Mouse (Mus musculus): ENCODE measurements around the gene Tmem50b. TPM values are rescaled to one million over a fixed set of nuclear protein-coding genes. Genes with fewer than 3 reads are reported as not detected.

The Tmem50b gene
- polyA plus RNA-seq, 1 experiment = 52.3 TPM

- no peak for DNase-seq (ENCODE audit: low read depth)
- TF ChIP-seq CTCF (IDR thresholded peaks at IDR 0.05; ENCODE audit: borderline replicate concordance, extremely low read depth, insufficient read depth, insufficient read length) (no peak), POLR2A (IDR thresholded peaks at IDR 0.05; ENCODE audit: borderline replicate concordance, extremely low read depth, insufficient read depth, insufficient read length, poor library complexity, severe bottlenecking) (no peak)
Measured at GRCm38 (mm10) chr16:91606958-91607357, 9.4 kb upstream of the Tmem50b start.

GRCm38 (mm10) chr16:91605156-91605555 lies 7.6 kb upstream of the Tmem50b start:
- no peak for TF ChIP-seq CTCF (IDR thresholded peaks at IDR 0.05; ENCODE audit: borderline replicate concordance, extremely low read depth, insufficient read depth, insufficient read length)
- no peak for TF ChIP-seq POLR2A (IDR thresholded peaks at IDR 0.05; ENCODE audit: borderline replicate concordance, extremely low read depth, insufficient read depth, insufficient read length, poor library complexity, severe bottlenecking)
- DNase-seq (ENCODE audit: low read depth) = no peak

DNA sequence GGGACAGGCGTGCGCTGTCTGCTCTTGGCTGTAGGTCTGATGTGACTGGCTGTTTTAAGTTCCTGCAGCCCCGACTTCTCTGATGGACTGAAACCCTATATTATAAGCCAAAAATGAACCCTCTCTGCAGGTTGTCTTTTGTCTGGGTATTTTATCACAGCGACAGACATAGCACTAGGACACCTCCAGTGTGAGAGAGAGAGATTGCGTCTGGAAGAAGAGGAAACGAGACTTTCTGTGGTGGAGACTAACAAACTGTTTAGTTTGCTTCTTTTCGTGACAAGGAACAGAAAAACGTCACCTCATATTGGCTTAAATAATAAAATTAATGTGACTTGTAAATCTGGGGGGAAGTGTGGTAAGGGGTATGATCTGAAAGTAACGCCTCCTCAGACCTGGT lies 4.1 kb upstream of the Tmem50b start:
- no peak for DNase-seq (ENCODE audit: low read depth)
- TF ChIP-seq POLR2A (IDR thresholded peaks at IDR 0.05; ENCODE audit: borderline replicate concordance, extremely low read depth, insufficient read depth, insufficient read length, poor library complexity, severe bottlenecking) = no peak
- no peak for TF ChIP-seq CTCF (IDR thresholded peaks at IDR 0.05; ENCODE audit: borderline replicate concordance, extremely low read depth, insufficient read depth, insufficient read length)

- TF ChIP-seq CTCF (IDR thresholded peaks at IDR 0.05; ENCODE audit: borderline replicate concordance, extremely low read depth, insufficient read depth, insufficient read length) (no peak), POLR2A (IDR thresholded peaks at IDR 0.05; ENCODE audit: borderline replicate concordance, extremely low read depth, insufficient read depth, insufficient read length, poor library complexity, severe bottlenecking) (no peak)
- no peak for DNase-seq (ENCODE audit: low read depth)
Measured at GRCm38 (mm10) chr16:91601081-91601480, 3.5 kb upstream of the Tmem50b start.

DNA sequence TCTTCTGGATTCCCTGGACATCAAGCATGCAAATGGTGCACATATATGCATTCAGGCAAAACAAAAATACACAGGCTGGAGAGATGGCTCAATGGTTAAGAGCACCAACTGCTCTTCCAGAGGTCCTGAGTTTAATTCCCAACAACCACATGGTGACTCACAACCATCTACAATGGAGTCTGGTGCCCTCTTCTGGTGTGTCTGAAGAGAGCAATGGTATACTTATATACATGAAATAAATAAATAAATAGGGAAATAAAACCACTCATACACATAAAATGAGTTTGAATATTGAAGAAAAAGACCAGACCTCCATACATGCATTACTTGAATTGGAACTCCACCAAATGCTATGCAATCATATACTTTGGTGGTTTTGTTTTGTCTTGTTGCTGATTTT lies 1.6 kb upstream of the Tmem50b start:
- no peak for DNase-seq (ENCODE audit: low read depth)
- TF ChIP-seq CTCF (IDR thresholded peaks at IDR 0.05; ENCODE audit: borderline replicate concordance, extremely low read depth, insufficient read depth, insufficient read length) (no peak), POLR2A (IDR thresholded peaks at IDR 0.05; ENCODE audit: borderline replicate concordance, extremely low read depth, insufficient read depth, insufficient read length, poor library complexity, severe bottlenecking) (no peak)

DNA sequence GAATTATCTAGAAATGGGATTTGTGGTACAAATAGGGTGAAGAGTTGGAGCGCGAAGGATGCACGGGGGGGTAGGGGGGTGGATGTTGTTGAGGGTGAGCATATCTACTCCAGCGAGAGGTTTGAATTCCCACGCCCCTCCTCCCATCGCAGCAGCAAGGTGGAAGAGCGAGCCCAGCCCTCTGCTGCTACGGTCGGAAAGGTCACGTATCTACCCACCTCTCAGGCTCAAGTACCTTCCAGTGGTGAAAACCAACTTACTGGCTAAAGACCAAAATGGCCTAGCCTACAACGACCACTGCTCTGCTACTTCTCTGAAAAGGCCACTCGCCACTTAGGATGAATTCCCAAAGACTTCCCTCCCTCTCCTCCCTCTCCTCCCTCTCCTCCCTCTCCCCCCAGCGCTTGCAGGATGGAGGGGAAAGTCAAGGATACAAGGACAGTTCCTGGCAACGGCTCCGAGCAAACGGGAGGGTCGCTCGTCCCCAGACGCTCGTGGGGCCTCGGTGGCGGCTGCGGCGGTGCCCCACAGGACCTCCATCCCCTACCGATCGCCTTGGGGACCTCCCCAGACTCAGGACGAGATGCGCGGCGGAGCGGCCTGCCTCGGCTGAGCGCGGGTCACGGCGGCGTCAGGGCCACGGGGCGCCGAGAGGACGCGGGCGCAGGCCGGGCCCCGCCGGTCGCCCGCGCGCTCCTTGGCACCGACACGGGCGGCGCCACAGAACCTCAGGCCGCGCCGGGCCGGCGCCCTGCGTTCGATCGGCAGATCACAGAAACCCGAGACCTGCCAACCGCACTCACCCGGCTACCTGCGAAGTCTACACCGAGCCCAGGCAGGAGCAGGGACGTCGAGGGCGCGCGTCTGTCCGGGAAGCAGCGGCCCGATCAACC lies 575 bp downstream of the Tmem50b start:
- peak; percentile 66 for DNase-seq (ENCODE audit: low read depth)
- TF ChIP-seq POLR2A (IDR thresholded peaks at IDR 0.05; ENCODE audit: borderline replicate concordance, extremely low read depth, insufficient read depth, insufficient read length, poor library complexity, severe bottlenecking) (no peak), CTCF (IDR thresholded peaks at IDR 0.05; ENCODE audit: borderline replicate concordance, extremely low read depth, insufficient read depth, insufficient read length) (no peak)

- TF ChIP-seq POLR2A (IDR thresholded peaks at IDR 0.05; ENCODE audit: borderline replicate concordance, extremely low read depth, insufficient read depth, insufficient read length, poor library complexity, severe bottlenecking) (no peak), CTCF (IDR thresholded peaks at IDR 0.05; ENCODE audit: borderline replicate concordance, extremely low read depth, insufficient read depth, insufficient read length) (no peak)
- no peak for DNase-seq (ENCODE audit: low read depth)
Measured at GRCm38 (mm10) chr16:91596397-91596778, 1.2 kb downstream of the Tmem50b start.

- DNase-seq (ENCODE audit: low read depth) = peak; percentile 79
- TF ChIP-seq POLR2A (IDR thresholded peaks at IDR 0.05; ENCODE audit: borderline replicate concordance, extremely low read depth, insufficient read depth, insufficient read length, poor library complexity, severe bottlenecking) (no peak), CTCF (IDR thresholded peaks at IDR 0.05; ENCODE audit: borderline replicate concordance, extremely low read depth, insufficient read depth, insufficient read length) (no peak)
Measured at GRCm38 (mm10) chr16:91595076-91595475, 2.5 kb downstream of the Tmem50b start.

GRCm38 (mm10) chr16:91593262-91593661 lies 4.3 kb downstream of the Tmem50b start:
- TF ChIP-seq CTCF (IDR thresholded peaks at IDR 0.05; ENCODE audit: borderline replicate concordance, extremely low read depth, insufficient read depth, insufficient read length) (no peak), POLR2A (IDR thresholded peaks at IDR 0.05; ENCODE audit: borderline replicate concordance, extremely low read depth, insufficient read depth, insufficient read length, poor library complexity, severe bottlenecking) (no peak)
- DNase-seq (ENCODE audit: low read depth) = no peak

- no peak for DNase-seq (ENCODE audit: low read depth)
- TF ChIP-seq POLR2A (IDR thresholded peaks at IDR 0.05; ENCODE audit: borderline replicate concordance, extremely low read depth, insufficient read depth, insufficient read length, poor library complexity, severe bottlenecking) = no peak
- no peak for TF ChIP-seq CTCF (IDR thresholded peaks at IDR 0.05; ENCODE audit: borderline replicate concordance, extremely low read depth, insufficient read depth, insufficient read length)
Measured at GRCm38 (mm10) chr16:91592162-91592561, 5.4 kb downstream of the Tmem50b start.

DNA sequence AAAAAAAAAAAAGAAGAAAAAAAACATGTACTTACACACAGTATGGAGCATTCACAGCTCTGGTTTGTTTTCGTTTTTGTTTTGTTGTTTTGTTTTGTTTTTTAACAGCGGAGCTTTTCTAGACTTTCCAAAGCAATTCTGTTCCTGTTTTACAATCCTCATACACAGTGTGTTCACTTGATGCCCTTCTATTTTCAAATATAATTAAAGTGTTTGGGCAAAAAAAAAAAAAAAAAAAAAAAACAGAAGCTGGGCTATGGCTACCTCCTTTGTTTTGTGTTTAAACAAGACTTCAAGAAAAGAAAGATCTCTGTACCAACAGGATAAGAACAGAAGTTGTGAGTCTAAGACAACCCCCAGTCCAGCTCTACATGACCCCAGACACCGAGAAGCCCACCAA lies 8.9 kb downstream of the Tmem50b start:
- TF ChIP-seq CTCF (IDR thresholded peaks at IDR 0.05; ENCODE audit: borderline replicate concordance, extremely low read depth, insufficient read depth, insufficient read length) (no peak), POLR2A (IDR thresholded peaks at IDR 0.05; ENCODE audit: borderline replicate concordance, extremely low read depth, insufficient read depth, insufficient read length, poor library complexity, severe bottlenecking) (no peak)
- DNase-seq (ENCODE audit: low read depth) = no peak

Data from brain, embryonic 14.5 days (tissue).